Mouse (Mus musculus) MEL-GATA-1-ER (cell line): ENCODE measurements around the gene Gna12.

Experiments used
- DNase-seq: peaks from one replicate; pipeline ENCODE4 v3.0.0-alpha.2; 2012; ENCODE audit warnings: low read depth; ENCODE audit errors: extremely low read depth

The Gna12 gene

GRCm38 (mm10) chr5:140830314-140831063, at the start of gene Gna12:
Gene Gna12, minus strand, starts transcription at chr5:140830431.
- peak; percentile 99 for DNase-seq

- DNase-seq, result no peak
These were observed 48.4 kb upstream of the Gna12 start for GRCm38 (mm10) chr5:140878644-140879043.

GRCm38 (mm10) chr5:140873736-140874307, 43.6 kb upstream of the Gna12 start:
- DNase-seq, result no peak

- DNase-seq, result no peak
These were observed 42.9 kb upstream of the Gna12 start for GRCm38 (mm10) chr5:140873039-140873551.

DNA sequence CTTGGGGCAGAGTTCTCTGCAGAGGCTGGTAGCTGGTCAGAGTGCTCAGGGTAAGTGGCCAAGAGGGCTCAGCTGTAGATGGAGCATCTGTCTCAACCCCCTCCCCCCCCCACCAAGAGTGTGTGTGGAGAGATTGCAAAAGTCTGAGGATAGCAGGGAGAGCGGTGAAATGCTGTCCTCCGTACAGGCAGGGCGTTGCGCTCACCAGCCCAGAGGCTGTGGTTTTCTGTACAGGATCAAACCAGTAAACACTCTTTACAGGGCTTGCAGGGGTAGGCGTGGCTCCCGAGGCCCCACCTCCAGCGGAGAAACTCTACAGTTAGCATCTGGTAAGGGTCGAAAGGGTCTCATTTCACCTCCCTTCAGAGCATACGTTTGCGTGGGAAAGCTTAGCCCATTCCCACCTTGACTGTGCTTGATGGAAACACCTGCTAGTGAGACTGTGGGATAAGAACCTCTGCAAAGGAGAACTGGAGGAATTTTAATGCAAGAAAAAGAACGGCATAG, 42.4 kb upstream of the Gna12 start:
- no peak for DNase-seq

- no peak for DNase-seq
These were observed 41.0 kb upstream of the Gna12 start for GRCm38 (mm10) chr5:140871241-140871640.

GRCm38 (mm10) chr5:140869034-140869433, 38.8 kb upstream of the Gna12 start:
- DNase-seq, result peak; percentile 4

- DNase-seq, result no peak
These were observed 29.5 kb upstream of the Gna12 start for GRCm38 (mm10) chr5:140859730-140860129.

GRCm38 (mm10) chr5:140858335-140858734, 28.1 kb upstream of the Gna12 start:
- no peak for DNase-seq

- DNase-seq, result no peak
These were observed 27.4 kb upstream of the Gna12 start for GRCm38 (mm10) chr5:140857432-140858154.

GRCm38 (mm10) chr5:140855909-140856530, 25.8 kb upstream of the Gna12 start:
- no peak for DNase-seq

DNA sequence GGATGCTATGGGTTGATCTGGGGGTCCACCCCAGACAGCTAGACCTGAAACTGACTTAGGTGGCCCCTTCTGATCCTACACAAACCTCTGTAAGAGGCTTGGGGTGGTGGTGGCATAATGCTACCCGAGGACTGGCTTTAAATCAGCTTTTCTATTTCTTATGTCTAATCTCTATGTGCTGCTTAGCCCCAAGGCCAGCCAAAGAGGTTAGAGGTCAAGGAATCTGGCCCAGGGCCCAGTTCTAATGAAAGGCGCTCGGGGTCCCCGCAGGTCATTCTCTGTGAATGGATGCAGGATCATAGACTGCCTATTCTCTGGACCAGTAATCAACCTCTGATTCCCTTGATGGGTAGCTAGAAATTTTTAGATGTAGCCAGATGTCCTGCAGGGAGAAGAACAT, 24.5 kb upstream of the Gna12 start:
- no peak for DNase-seq

GRCm38 (mm10) chr5:140853723-140854122, 23.5 kb upstream of the Gna12 start:
- no peak for DNase-seq

DNA sequence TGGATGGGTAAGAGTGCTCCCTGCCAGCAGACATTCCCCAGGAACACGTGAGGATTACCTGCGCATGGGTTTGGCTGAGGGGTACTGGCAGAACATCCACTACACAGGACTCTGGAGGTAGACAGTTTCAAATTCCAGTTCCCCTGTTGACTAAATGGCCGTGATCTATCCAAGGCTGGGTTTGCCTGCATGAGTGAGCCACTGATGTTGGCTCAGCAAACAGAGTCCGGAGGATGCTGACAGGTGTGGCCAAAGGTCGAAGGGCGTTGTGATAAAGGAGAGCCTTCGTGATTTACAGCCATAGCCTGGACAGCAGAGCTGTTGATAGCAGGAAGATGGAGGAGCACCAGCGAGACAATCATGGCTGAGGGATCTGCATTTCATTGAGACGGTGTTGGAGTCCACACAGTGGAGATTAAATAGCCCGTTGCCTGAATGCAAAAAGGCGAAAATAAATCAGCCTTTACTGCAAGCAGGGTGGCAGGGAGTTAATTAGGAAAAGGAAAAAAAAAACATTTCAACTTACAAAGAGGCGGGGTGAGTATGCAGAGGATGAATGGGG, 22.3 kb upstream of the Gna12 start:
- DNase-seq, result no peak

DNA sequence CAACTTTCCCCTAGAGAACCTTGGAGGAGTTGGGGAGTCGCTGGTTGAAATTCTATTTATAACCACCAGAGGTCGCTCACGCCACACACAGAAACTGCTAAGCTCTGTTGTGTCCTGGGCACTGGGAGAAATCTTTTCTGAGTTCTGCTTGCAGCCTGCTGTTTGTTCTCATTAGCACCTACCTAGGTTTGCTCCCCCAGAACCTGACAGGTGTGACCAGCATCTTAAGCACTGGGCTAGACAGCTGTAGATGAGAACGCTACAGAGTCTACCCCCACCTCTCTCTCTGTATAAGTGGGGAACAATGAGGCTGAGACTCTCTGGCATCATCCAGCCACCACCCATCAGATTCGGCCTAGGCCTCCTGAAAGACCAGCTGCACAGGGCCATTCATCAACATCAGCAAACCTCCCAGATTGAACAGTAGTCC, 17.1 kb upstream of the Gna12 start:
- no peak for DNase-seq

- DNase-seq, result no peak
These were observed 11.7 kb upstream of the Gna12 start for GRCm38 (mm10) chr5:140841942-140842341.

- DNase-seq, result no peak
These were observed 817 bp upstream of the Gna12 start for GRCm38 (mm10) chr5:140831064-140831431.

- no peak for DNase-seq
These were observed 328 bp downstream of the Gna12 start for GRCm38 (mm10) chr5:140829911-140830294.

- DNase-seq, result no peak
These were observed 935 bp downstream of the Gna12 start for GRCm38 (mm10) chr5:140829081-140829910.

GRCm38 (mm10) chr5:140828363-140828762, 1.9 kb downstream of the Gna12 start:
- no peak for DNase-seq
